Mouse (Mus musculus) urinary bladder, adult 18-20 months (tissue): Measurements from ENCODE around the gene Gm13288.
A peak's percentile ranks its signal among the peaks of the same experiment; 100 is the strongest.
"Not testable (repeated sequence)": the region's sequence is repeated elsewhere in the genome, so short reads cannot be mapped to it uniquely, and the experiment has no call there.

Source experiments
- DNase-seq, 2 experiments: peaks; one replicate each; pipeline ENCODE4 v3.0.0; 2022; ENCODE audit warnings: low spot score in 2 of 2, mixed read lengths in 2 of 2

Gm13288 gene

GRCm38 (mm10) chr4:88799365-88799764, 6.0 kb upstream of the Gm13288 start, which contains the start of gene Gm13285:
Gene Gm13285, plus strand, starts transcription at chr4:88799665.
- DNase-seq = not testable (repeated sequence)

GRCm38 (mm10) chr4:88802954-88803353, 2.4 kb upstream of the Gm13288 start, which contains the start of gene Gm13287:
Gene Gm13287, plus strand, starts transcription at chr4:88803254.
- not testable (repeated sequence) for DNase-seq

- peak in 1 of 2 experiments; percentile 18 for DNase-seq
Observed at GRCm38 (mm10) chr4:88805761-88806160, 430 bp downstream of the Gm13288 start.

GRCm38 (mm10) chr4:88815928-88816327, 10.6 kb downstream of the Gm13288 start, which contains the start of gene Ifna7:
Gene Ifna7, plus strand, starts transcription at chr4:88816228.
- DNase-seq = no peak

GRCm38 (mm10) chr4:88819659-88820058, 14.3 kb downstream of the Gm13288 start, which contains the start of gene Ifna11:
Gene Ifna11, plus strand, starts transcription at chr4:88819959.
- no peak for DNase-seq

DNA sequence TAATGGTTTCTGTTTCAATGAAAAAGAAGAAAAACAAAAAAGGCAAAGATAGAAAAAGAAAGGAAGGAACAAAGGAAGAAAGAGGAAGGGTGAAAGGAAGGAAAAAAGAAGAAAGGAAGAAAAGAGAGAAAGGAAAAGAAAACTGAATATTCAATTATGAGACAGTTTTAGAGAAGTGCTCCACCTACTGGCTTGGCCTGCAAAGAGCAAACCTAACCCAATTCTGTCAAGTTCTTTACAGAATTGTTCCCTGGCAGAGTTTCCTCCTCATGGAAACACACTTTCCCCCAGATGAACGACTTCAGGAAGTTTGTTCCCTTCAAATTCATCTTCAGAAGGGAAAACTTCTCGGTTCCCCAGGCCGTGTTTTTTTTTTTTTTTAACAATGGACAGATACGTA, 17.7 kb downstream of the Gm13288 start:
- DNase-seq = no peak

DNA sequence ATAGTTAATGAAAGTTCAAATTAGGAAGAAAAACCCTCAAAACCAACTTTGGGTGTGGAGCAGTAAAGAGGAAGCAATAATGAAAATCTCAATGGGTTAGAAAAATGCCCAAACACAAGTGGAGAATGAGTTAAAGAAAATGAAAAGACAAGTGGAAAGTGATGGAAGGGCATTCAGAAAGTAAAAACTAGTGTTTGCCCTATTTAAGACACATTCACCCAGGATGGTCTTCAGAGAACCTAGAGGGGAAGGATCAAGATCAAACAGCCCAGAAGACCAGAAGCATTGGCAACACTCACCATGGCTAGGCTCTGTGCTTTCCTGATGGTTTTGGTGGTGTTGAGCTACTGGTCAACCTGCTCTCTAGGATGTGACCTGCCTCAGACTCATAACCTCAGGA, 21.8 kb downstream of the Gm13288 start, which contains the start of gene Ifna6:
Ifna6 (plus strand) TSS at position 301 of the 400 bp plus-strand sequence.
- not testable (repeated sequence) for DNase-seq

- DNase-seq = peak in 1 of 2 experiments; percentile 15
Observed at GRCm38 (mm10) chr4:88830523-88830922, 25.2 kb downstream of the Gm13288 start.

- DNase-seq = not testable (repeated sequence)
Observed at GRCm38 (mm10) chr4:88835225-88835624, 29.9 kb downstream of the Gm13288 start, which contains the start of gene Ifna5. Gene Ifna5, plus strand, starts transcription at chr4:88835525.

DNA sequence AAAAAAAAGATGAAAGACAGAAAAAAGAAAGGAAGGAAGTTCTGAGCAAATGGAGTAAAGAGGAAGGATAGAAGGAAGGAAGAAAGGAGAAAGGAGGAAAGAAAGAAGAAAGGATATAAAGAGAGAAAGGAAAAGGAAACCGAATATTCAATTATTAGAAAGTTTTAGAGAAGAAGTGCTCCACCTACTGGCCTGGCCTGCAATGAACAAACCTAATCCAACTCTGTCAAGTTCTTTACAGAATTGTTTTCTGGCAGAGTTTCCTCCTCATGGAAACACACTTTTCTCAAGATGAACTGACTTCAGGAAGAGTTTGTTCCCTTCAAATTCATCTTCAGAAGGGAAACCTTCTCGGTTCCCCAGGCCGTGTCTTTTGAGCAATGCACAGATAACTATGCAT, 33.5 kb downstream of the Gm13288 start:
- no peak for DNase-seq

DNA sequence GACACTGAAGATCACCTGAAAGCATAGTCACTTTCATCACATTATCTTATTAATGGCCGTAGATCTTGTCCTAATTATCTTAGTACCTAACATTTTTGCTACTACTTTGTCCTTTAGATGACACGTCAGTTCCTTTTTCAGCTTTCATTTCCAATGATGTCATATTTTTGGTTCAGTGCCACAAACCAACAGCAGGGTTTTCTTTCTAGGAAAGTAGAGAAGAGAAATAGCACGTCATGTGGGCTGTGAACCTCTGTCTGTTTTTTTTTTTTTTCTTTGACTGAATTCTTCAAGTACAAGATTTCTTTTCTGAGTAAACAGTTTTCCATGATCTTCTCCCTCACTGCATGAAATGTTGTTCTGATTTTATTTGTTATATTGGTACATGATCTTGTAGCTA, 34.7 kb downstream of the Gm13288 start:
- DNase-seq = no peak

GRCm38 (mm10) chr4:88841438-88841911, 36.1 kb downstream of the Gm13288 start, which contains the start of gene Ifna4:
Gene Ifna4, plus strand, starts transcription at chr4:88841861.
- DNase-seq = no peak

GRCm38 (mm10) chr4:88845334-88845733, 40.0 kb downstream of the Gm13288 start:
- DNase-seq = no peak

- no peak for DNase-seq
Observed at GRCm38 (mm10) chr4:88849698-88850097, 44.4 kb downstream of the Gm13288 start, which contains the start of gene Ifna1. Gene Ifna1, plus strand, starts transcription at chr4:88850087.

- DNase-seq = no peak
Observed at GRCm38 (mm10) chr4:88851026-88851763, 45.9 kb downstream of the Gm13288 start.
